Mouse (Mus musculus) liver, embryonic 14.5 days (tissue): ENCODE results near the gene Plekho2. TPM values are rescaled to one million over a fixed set of nuclear protein-coding genes. Genes with fewer than 3 reads are reported as not detected.

Experiments used
- ATAC-seq: fragments of 200-750 bp; cut with Nextera tagmentation; 2 replicates; pipeline ENCODE4 v1.8.0; 2017; ENCODE audit warnings: moderate number of reproducible peaks, mild to moderate bottlenecking, moderate library complexity; ENCODE audit not compliant: insufficient read depth
- DNase-seq, 3 experiments: peaks; one replicate each; pipeline ENCODE4 v3.0.0-alpha.2; 2012 to 2013; ENCODE audit warnings: low read depth in 3 of 3, low spot score in 3 of 3
- H3K27ac ChIP-seq: fragments of 300-500 bp; sonication (generic); 2 replicates; pipeline ENCODE4 v1.5.1; 2014; ENCODE audit warnings: moderate library complexity, mild to moderate bottlenecking, control low read depth, inconsistent platforms
- H3K27me3 ChIP-seq: fragments of 300-500 bp; sonication (generic); 2 replicates; pipeline ENCODE4 v1.6.1; 2014; ENCODE audit warnings: mild to moderate bottlenecking, low read length, moderate library complexity; ENCODE audit not compliant: control insufficient read depth, insufficient read depth
- H3K36me3 ChIP-seq: fragments of 300-500 bp; sonication (generic); replicated peaks from 2 replicates; pipeline ENCODE4 v1.6.1; 2014; ENCODE audit warnings: low read depth; ENCODE audit not compliant: control insufficient read depth, insufficient read depth
- H3K4me1 ChIP-seq, 2 experiments: fragments of 200-500 bp in 1 of 2; fragments of 300-500 bp in 1 of 2; sonication (generic) in 1 of 2; replicated peaks; 2 replicates each; pipeline ENCODE4 v1.6.1; 2012 to 2014; ENCODE audit warnings: antibody characterized with exemption in 1 of 2, inconsistent platforms in 1 of 2, low read length in 1 of 2; ENCODE audit not compliant: control insufficient read depth in 2 of 2, insufficient read depth in 2 of 2
- H3K4me2 ChIP-seq: fragments of 300-500 bp; sonication (generic); 2 replicates; pipeline ENCODE4 v1.6.1; 2014; ENCODE audit warnings: low read depth, mild to moderate bottlenecking, control low read depth, moderate library complexity
- H3K4me3 ChIP-seq, 2 experiments: fragments of 200-500 bp in 1 of 2; fragments of 300-500 bp in 1 of 2; sonication (generic) in 1 of 2; 2 replicates each; pipeline ENCODE4 v1.5.1; 2012 to 2014; ENCODE audit warnings: low read depth in 2 of 2, low read length in 2 of 2, mild to moderate bottlenecking in 2 of 2, control low read depth in 1 of 2, inconsistent platforms in 1 of 2, moderate library complexity in 1 of 2; ENCODE audit not compliant: insufficient read depth in 1 of 2
- H3K9ac ChIP-seq: fragments of 300-500 bp; sonication (generic); replicated peaks from 2 replicates; pipeline ENCODE4 v1.6.1; 2014; ENCODE audit warnings: mild to moderate bottlenecking, control low read depth, moderate library complexity
- H3K9me3 ChIP-seq: fragments of 300-500 bp; sonication (generic); 2 replicates; pipeline ENCODE4 v1.6.1; 2016; ENCODE audit warnings: low read length, mixed read lengths; ENCODE audit not compliant: control insufficient read depth
- CTCF ChIP-seq: IDR thresholded peaks from 2 replicates; pipeline ENCODE4 v1.5.1; 2016; ENCODE audit warnings: antibody characterized with exemption, low read depth, control low read depth
- EP300 ChIP-seq: IDR thresholded peaks from 2 replicates; pipeline ENCODE4 v1.6.1; 2016; ENCODE audit warnings: antibody characterized with exemption, low read depth
- WGBS: fragments of 180-500 bp; shearing (Covaris S2); extraction: QIAGEN DNeasy Blood & Tissue Kit; methylation state at CpG from one replicate; pipeline ENCODE4 v1.1.7; 2014; ENCODE audit not compliant: insufficient replicate concordance; 5-methylcytosine and 5-hydroxymethylcytosine counted together
- polyA plus RNA-seq, 2 experiments: library from polyadenylated mRNA; depleted of rRNA in 1 of 2; stranded (reverse) in 1 of 2; unstranded in 1 of 2; fragments of >200 nt; fragmentation: Nextera tagmentation in 1 of 2; extraction: Ambion mirVana in 1 of 2; gene quantifications; 2 replicates each; pipeline versions ENCODE4 v1.2.1 to v1.2.3; 2012 to 2014

The Plekho2 gene
- polyA plus RNA-seq, 2 experiments: 15.7 to 21.5 TPM

DNA sequence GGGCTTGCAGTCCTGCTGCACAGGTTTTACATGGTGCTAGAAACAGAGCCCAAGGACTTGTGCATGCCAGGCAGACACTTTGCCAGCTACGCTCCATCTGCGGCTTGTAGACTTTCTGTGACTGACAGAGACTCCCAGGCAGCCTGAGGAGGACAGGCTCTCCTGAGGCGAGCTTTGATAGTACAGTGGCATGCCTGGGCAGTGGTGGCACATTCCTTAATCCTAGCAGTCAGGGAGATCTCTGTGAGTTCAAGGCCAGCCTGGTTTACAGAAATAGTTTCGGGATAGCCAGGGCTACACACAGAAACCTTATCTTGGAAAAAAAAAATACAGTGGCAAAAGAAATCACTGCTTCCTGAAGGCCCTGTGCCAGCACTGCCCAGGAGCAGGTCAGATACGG lies 32.7 kb downstream of the Plekho2 start:
- Histone ChIP-seq H3K27me3 (no peaks in the 10 kb centered on the region), H3K9ac (no peak overlapping the region; the same call in 1 of the 2 replicates)
- 77% methylated on average over 5 of the region's 5 CpGs for WGBS

GRCm38 (mm10) chr9:65546413-65546695 lies 33.5 kb downstream of the Plekho2 start:
- H3K9ac ChIP-seq: peak overlapping the region; percentile 45; the same call in 1 of the 2 replicates
- no peaks in the 10 kb centered on the region for H3K27me3 ChIP-seq
- no peaks in the 10 kb centered on the region for H3K9me3 ChIP-seq
- peaks cover 35 to 47% of the 10 kb centered on the region in 2 experiments for H3K4me1 ChIP-seq
- no peak for TF ChIP-seq EP300
- TF ChIP-seq CTCF: no peak
- no peaks in the 10 kb centered on the region for H3K36me3 ChIP-seq
- H3K4me2 ChIP-seq: no peak overlapping the region
- DNase-seq: no peak
- ATAC-seq: peak; percentile 61
- 26% methylated on average over 4 of the region's 4 CpGs for WGBS
- H3K27ac ChIP-seq: peak overlapping the region; percentile 61
- H3K4me3 ChIP-seq: no peak overlapping the region

More for the DNA sequence above, 32.7 kb downstream of the Plekho2 start:
- Histone ChIP-seq H3K4me2 (no peak overlapping the region), H3K36me3 (peaks cover 4% of the 10 kb centered on the region), H3K4me1 (peaks cover 35 to 47% of the 10 kb centered on the region in 2 experiments), H3K27ac (no peak overlapping the region; the same call in 1 of the 2 replicates), H3K4me3 (no peak overlapping the region), H3K9me3 (no peaks in the 10 kb centered on the region)
- TF ChIP-seq EP300 (no peak), CTCF (no peak)
- DNase-seq (no peak), ATAC-seq (no peak)

GRCm38 (mm10) chr9:65545635-65546412 lies 34.0 kb downstream of the Plekho2 start:
- Histone ChIP-seq H3K4me2 (no peak overlapping the region), H3K4me1 (peaks cover 32 to 44% of the 10 kb centered on the region in 2 experiments), H3K27me3 (no peaks in the 10 kb centered on the region), H3K4me3 (no peak overlapping the region), H3K9ac (0 out of 2 replicates have a peak overlapping the region, but pooled peaks have one; percentile 18), H3K36me3 (no peaks in the 10 kb centered on the region), H3K27ac (peak overlapping the region; percentile 57), H3K9me3 (no peaks in the 10 kb centered on the region)
- TF ChIP-seq CTCF (no peak), EP300 (0 out of 2 replicates have a peak, but pooled peaks have one; percentile 14)
- no peak for ATAC-seq
- DNase-seq: no peak
- WGBS: 64% methylated on average over 10 of the region's 10 CpGs

GRCm38 (mm10) chr9:65542111-65542524 lies 37.7 kb downstream of the Plekho2 start:
- H3K27ac ChIP-seq: peak overlapping the region; percentile 70
- 0 out of 2 replicates have a peak overlapping the region, but pooled peaks have one; percentile 5 for H3K9ac ChIP-seq
- peaks cover 35 to 44% of the 10 kb centered on the region in 2 experiments for H3K4me1 ChIP-seq
- DNase-seq: no peak
- WGBS: 10% methylated on average over 7 of the region's 7 CpGs
- H3K9me3 ChIP-seq: no peaks in the 10 kb centered on the region
- no peak overlapping the region for H3K4me3 ChIP-seq
- no peaks in the 10 kb centered on the region for H3K36me3 ChIP-seq
- no peak overlapping the region for H3K4me2 ChIP-seq
- no peaks in the 10 kb centered on the region for H3K27me3 ChIP-seq
- TF ChIP-seq CTCF (no peak), EP300 (no peak)
- peak; percentile 16; the same call in 1 of the 2 replicates for ATAC-seq
